Mouse (Mus musculus): ENCODE results near the gene Zfp655. TPM values are rescaled to one million over a fixed set of nuclear protein-coding genes. Genes with fewer than 3 reads are reported as not detected.
"Not testable (repeated sequence)": the region's sequence is repeated elsewhere in the genome, so short reads cannot be mapped to it uniquely, and the experiment has no call there.

Zfp655 gene
- 34.2 and 36.4 TPM in 2 replicates for polyA plus RNA-seq (2015; fragmentation: Nextera tagmentation; extraction: Ambion mirVana)

DNA sequence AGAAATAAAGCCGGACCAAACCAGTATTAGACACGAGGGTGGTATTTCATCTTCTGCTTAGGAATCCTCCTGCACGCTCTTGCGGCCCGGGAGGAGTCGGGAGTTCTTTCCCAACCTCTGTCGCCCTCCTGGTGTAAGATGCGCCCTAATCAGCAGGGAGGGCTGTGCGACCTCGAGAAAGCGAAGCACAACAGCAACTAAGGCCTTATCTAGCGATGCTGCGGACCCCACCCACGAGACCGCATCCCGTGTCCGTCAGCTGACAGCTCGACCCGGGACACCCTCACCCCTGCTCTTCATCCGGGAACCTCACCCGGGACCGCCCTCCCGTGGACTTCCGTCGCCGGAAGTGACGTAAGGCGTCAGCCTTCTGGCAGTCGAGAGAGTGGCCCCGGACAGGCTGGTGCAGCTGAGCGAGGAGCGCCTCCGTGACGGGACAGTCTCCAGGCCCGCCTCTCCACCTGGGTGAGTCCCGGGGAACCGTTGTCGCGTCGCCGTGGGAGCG, at the start of gene Zfp655:
TSS of gene Zfp655 (plus strand) at position 349 of the 505 bp plus-strand sequence.
- peak; percentile 97 for DNase-seq (ENCODE audit: low spot score)

GRCm38 (mm10) chr5:145185244-145185643, 46.3 kb upstream of the Zfp655 start:
- no peak for DNase-seq (ENCODE audit: low spot score)

DNA sequence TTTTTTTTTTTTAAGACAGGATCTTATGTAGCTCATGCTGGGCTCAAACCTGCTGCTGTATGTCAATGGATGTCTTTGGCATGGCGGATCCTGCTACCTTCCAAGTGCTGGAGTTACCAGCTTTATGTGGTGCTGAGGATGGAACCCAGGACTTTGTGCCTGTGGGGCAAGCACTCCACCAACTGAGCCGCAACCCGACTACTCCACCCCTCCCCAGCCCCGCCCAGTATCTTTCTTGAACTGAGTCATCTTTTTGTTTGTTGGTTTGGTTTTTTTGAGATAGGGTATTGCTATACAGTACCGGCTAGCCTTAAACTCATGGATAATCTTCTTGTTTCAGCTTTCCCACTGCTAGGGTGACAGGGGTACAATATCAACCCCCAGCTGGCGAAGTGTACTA, 42.1 kb upstream of the Zfp655 start:
- DNase-seq (ENCODE audit: low spot score) = no peak

- no peak for DNase-seq (ENCODE audit: low spot score)
Observed at GRCm38 (mm10) chr5:145190373-145190772, 41.1 kb upstream of the Zfp655 start.

DNA sequence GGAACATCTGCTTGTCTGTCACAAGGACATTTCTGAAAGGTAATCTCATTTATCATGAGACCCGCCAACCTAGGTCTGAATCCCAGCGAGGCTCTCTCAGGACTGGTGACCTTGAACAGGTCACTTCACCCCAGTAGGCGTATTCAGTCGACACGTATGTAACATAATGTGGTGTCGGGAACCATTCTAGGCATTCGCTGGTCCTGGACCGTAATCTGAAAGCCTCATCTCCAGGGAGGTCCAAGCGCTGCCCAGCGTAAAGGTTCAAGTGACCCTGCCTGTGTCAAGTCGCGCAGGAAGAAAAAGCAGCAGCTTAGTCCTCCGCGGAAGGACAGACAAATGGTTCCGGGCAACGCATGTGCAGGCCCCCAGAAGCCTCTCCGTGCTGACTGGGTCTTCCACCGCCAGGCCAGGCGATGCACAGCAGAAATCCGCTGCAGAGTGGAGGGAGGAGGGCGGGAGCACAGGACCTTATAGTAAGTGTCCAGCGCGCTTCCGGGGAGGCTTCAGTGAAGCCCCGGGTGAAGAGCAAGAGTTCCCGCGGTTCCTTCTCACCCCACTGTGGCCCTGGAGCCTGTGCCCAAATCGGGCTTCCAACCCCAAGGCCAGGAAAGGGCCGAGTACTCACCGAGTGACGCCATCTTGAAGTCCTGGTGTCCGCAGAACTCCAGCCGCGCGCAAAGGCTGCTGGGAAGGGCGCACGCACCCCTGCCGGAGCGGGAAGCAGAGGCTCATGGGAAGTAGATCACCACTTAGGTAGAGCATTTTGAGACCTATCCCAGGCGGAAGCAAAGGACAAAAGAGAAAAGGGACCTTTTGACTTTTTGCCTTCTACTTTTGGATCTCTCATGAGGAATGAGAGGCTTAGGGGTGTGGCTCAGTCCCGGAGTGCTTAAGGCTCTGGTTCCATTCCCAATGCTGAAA, 40.4 kb upstream of the Zfp655 start:
- peak; percentile 87 for DNase-seq (ENCODE audit: low spot score)

DNA sequence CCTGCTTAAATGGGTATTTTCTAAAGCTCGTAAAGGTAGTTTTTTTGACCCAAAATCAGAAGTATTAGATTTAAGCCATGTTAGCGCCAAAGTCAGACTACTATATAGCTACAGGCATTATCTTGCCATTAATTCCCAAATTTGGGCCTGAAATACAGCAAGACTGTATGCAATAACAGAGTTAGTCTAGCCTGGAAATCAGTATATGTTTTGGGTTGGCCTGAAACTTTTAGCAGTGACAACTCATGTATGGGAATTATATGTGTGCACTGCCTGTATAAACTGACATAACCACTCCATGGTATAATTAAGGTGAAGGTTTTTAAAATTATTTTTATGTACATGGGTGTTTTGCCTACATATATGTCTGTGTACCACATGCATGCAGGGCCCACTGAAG, 39.6 kb upstream of the Zfp655 start, which contains the start of gene Atp5j2:
TSS of gene Atp5j2 (minus strand) at position 101 of the 400 bp plus-strand sequence.
- DNase-seq (ENCODE audit: low spot score) = no peak

GRCm38 (mm10) chr5:145200387-145200786, 31.1 kb upstream of the Zfp655 start:
- DNase-seq (ENCODE audit: low spot score) = no peak

DNA sequence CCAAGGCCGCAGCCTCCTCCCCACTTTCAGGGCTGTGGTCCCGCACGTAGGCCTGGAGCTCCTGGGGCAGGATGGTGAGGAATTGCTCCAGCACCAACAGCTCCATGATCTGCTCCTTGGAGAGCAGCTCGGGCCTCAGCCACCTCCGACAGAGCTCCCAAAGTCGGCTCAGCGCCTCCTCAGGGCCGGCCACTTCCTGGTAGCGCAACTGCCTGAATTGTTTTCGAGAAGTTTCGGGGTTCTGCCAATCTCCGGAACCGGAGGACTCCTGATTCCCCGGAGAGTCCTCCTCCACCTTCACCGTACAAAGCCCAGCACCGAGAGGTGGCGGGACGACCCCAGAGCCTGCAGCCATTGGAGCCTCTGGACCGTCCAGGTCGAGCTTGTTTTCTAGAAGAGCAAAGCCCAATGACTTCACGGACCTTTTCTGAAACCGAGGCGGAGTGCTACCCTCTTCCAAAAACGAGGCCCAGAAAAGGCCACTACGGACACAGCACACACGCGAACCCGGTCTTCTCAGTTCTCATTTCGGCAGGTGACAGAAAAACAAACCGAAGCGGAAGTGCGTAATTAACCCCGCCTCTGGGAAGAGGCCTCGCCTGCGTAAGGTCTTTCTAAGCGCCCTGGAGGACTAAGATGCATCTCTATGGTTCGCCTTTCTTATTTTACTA, 30.1 kb upstream of the Zfp655 start, which contains the start of gene Zkscan14:
TSS of gene Zkscan14 (minus strand) at position 548 of the 671 bp plus-strand sequence.
- DNase-seq (ENCODE audit: low spot score) = peak; percentile 91

GRCm38 (mm10) chr5:145202446-145202845, 29.1 kb upstream of the Zfp655 start:
- DNase-seq (ENCODE audit: low spot score) = no peak

DNA sequence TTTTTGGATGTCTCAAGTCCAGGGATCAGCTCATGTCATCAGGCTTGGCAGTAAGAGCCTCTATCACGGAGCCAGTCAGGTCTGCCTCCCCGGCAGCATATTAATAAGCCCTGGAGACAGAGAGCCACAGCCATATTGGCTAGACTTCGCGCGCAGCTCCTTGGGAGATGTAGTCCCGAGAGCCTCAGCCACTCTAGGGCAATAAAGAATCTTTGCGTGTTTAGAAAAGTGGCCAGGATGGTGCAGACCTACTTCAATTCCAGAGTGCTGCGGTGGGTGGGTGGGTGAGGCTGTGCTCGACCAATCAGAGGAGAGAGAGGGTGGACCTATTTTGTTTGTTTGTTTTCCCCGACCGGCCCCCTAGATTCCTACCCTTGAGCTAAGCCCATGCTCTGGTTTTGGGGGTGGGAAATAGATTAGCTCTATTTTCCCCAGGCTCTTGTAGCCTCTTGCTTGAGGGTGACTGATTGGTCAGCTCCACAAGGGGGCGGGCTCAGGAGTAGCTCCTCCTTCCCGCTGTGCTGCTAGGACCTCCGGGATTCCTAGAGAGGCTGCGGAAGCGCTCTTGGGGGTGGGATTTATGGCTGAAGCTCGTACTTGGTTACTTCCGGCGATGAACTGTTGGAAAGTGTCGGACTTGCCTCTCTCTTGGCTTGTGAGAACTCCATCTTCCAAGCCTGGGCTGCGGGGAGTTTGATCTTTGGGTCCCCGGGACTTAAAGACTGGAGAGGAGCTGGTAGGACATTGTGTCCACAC, 27.4 kb upstream of the Zfp655 start, which contains the start of gene Zkscan5:
TSS of gene Zkscan5 (plus strand) at position 627 of the 756 bp plus-strand sequence.
- peak; percentile 98 for DNase-seq (ENCODE audit: low spot score)

- no peak for DNase-seq (ENCODE audit: low spot score)
Observed at GRCm38 (mm10) chr5:145205041-145205440, 26.5 kb upstream of the Zfp655 start.

DNA sequence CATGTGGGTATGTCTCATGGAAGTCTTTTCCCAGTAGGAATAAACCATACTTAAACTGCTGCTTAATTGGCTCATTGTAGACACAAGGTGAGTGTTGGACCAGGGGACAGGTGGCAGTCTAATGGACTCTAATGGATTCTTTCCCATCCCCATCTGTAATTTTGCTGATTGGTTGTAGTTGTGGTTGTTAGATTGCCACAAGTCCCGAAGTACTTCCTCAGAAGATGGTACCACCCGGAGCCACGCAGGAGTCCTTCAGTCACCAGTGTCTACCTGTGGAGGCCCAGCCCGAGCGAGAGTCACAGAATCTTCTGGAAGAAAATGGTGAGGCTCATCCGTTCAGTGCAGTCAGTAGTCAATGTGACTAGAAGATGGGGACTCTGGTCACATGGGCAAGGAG, 24.1 kb upstream of the Zfp655 start:
- DNase-seq (ENCODE audit: low spot score) = no peak

DNA sequence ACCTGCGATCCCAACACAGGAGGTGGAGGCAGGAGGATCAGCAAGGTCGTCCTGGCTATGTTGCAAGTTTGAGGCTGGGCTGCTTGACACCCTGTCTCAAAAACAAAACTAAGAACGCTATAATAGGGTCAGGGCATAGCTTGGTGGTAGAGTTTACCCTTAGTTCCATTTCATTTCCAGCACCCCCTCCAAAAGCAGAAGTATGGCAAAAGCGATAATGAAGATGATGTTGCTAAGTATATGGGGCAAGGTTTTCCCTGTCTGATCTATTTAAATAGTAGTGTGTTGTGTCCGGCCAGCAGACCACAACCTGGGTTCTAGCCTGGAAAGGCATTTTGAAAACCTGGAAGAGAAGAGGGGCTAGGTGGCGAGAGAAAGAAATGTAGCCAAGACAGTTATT, 23.6 kb upstream of the Zfp655 start:
- no peak for DNase-seq (ENCODE audit: low spot score)

DNA sequence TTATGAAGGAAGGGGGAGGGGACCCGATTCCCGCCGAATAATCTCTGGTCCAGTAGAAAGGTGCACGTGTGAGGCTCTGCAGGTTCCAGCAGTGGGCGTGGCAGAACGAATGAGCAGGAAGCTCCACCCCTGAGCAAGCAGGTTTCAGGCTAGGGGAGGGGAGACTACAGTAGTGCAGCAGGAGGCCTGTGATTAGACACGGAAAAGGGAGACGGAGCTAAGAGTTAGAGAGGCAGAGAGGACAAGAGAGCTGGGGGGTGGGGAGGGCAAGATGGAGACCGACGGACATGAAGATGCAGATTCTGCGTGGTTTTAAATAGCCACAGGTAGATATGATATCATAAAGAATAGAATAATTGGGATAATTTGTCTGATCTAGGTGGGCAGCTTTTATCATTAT, 23.1 kb upstream of the Zfp655 start:
- not testable (repeated sequence) for DNase-seq (ENCODE audit: low spot score)

GRCm38 (mm10) chr5:145211340-145211739, 20.2 kb upstream of the Zfp655 start:
- no peak for DNase-seq (ENCODE audit: low spot score)

GRCm38 (mm10) chr5:145212216-145212615, 19.3 kb upstream of the Zfp655 start:
- no peak for DNase-seq (ENCODE audit: low spot score)

DNA sequence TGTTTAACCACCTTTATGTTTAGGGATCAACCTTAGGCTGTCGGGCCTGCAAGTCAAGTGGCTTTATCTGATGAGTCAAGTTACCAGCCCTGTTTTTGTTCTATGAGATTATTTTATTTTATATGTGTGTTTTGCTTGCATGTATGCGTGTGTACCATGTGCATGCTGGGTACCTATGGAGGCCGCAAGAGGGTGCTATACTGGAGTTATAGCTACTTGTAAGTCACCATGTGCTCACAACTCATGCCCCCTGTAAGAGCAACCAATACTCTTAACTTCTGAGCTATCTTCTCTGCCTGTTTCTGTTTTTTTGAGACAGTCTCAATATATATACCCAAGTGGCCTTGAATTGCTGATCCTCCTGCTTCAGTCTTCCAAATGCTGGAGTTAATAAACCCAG, 18.0 kb upstream of the Zfp655 start:
- DNase-seq (ENCODE audit: low spot score) = no peak

- no peak for DNase-seq (ENCODE audit: low spot score)
Observed at GRCm38 (mm10) chr5:145214679-145215078, 16.8 kb upstream of the Zfp655 start.

DNA sequence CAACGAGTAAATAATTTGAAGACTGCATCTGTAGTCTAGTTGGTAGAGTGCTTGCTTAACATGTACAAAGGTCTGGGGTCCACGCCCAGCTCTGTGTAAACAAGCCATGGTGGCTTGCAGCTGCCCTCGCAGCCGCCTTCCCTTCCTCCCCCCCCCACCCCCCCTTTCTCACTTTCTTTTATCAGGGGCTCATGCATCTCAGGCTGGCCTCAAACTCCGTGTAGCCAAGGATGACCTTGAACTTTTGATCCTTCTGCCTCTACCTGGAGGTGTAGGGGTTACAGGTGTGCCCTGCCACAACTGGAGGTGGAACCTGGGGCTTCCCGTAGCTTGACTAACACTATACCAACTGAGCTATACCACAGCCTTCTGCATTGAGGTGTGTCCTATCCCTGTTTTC, 13.8 kb upstream of the Zfp655 start:
- DNase-seq (ENCODE audit: low spot score) = no peak

DNA sequence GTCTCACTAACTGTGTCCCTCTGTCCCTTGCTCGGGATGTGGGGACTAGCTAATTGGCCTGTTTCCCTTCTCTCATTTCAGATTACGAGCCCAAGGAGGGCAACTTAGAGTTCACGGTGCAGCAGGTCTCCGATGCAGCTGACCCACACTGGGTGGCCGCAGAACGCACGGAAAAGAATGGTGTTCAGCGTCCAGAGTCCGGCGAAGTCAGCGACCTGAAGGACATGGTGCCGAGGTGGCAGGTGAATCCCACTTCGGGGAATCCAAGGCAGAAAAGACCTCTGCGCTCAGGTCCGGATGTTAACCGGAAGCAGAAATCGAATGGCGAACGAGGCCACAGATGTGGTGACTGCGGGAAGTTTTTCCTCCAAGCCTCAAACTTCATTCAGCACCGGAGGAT, 13.3 kb upstream of the Zfp655 start:
- no peak for DNase-seq (ENCODE audit: low spot score)

- no peak for DNase-seq (ENCODE audit: low spot score)
Observed at GRCm38 (mm10) chr5:145218671-145219070, 12.8 kb upstream of the Zfp655 start.
